Mouse (Mus musculus) heart, adult 8-10 months (tissue): Measurements from ENCODE around the gene Map7. TPM values are rescaled to one million over a fixed set of nuclear protein-coding genes. Genes with fewer than 3 reads are reported as not detected.

Experiments
- DNase-seq: peaks from one replicate; pipeline ENCODE4 v3.0.0; 2022; ENCODE audit warnings: low spot score
- microRNA-seq: library from miRNA; unstranded; fragments of <30 nt; microRNA quantifications from one replicate; pipeline ENCODE4 v1.2.0, GENCODE M21; 2022
- total RNA-seq, 4 experiments: library from RNA; stranded (reverse); gene quantifications; 2 replicates each; pipeline ENCODE4 v1.2.4; 2022

Gene Map7
- total RNA-seq, 4 experiments from 2014 or later, result 13.7 to 20.4 (median 15.3) TPM

DNA sequence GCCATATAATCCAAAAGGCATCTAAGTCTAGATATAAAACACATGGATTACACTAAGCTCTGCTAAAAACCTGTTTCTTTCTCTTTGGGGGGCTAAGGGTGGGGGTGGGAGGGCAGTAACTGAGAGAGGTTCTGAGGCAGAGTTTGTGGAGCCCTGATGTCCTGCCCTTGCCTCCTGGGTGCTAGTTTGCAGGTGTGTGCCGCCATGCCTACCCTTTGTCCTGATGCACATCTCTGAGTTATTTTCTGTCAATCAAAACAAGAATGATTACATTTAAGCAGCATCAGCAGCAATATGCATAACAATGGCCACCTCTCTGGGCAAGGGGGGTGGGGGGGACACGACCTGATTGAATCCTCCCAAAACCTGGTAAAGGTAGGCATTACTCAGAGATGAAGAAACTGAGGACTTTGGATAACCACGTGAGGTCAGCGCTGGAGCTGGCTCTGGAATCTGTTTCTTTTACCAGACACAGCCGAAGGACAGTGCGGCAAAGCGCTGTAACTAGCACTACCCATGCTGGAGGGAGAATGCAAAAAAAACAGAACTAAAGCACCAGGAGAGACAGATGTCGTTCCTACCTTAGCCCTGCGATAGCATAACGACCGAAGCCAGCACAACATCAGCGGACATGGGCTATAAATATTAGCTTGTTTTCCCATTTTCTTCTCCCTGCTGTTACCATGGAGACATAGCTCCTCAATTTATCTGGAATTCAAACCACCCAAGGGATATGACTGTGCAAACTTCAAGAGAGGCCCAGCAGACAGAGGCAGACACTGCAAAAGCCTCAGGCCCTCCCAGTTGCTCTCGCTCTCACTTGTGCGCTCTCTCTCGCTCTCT lies 137.9 kb downstream of the Map7 start:
- peak; percentile 50 for DNase-seq

DNA sequence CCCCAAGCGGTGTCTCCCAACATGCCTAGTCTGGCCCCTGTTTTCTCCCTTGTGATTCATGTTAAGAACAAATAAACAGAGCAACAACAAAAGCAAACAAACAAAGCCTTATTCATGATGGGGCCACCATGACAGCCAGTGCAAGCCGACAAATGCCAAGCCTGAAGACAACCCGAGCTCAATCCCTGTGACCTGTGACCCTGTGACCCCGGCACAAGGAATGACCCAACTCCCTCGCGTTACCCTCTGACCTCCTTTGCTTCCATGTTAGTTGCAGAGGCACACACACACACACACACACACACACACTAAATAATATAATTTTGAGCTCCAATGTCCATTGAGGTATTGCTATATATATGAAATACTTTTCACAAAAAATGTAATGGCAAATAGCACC lies 139.1 kb downstream of the Map7 start:
- DNase-seq, result no peak

DNA sequence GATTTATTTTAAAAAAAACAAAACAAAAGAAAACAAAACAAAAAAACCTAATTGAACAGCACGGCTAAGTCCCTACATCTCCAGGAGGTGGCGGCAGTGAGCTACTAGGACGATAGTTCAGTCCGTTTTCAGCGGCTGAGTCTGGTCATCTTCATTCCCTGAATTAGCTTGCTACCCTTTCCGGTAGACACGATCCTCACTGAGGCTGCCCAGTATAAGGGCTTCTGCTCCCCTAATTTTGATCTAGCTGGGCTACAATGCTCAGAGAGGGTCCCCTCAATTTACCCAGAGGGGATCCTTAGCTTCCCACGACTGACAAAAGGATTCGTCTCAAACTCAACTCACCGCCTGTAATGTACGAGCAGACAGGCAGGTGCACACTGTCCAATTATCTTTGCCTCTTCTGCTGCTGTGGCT lies 142.2 kb downstream of the Map7 start:
- DNase-seq, result peak; percentile 80

DNA sequence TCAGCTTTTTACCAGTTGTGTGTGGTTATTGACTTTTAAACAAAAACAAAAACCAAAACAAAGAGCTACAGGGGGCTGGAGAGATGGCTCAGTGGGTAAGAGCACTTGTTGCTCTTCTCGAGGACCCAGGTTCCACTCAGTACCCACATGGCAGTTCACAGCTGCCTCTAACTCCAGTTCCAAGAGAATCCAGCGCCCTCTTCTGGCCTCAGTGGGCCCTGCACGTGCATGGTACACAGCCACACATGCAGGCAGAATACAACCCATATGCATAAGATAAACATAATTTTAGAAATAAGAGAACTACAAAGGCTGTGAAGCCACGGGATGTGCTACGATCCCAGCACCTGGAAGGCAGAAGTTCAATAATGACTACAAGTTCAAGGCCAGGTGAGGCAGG lies 147.7 kb downstream of the Map7 start:
- no peak for DNase-seq

DNA sequence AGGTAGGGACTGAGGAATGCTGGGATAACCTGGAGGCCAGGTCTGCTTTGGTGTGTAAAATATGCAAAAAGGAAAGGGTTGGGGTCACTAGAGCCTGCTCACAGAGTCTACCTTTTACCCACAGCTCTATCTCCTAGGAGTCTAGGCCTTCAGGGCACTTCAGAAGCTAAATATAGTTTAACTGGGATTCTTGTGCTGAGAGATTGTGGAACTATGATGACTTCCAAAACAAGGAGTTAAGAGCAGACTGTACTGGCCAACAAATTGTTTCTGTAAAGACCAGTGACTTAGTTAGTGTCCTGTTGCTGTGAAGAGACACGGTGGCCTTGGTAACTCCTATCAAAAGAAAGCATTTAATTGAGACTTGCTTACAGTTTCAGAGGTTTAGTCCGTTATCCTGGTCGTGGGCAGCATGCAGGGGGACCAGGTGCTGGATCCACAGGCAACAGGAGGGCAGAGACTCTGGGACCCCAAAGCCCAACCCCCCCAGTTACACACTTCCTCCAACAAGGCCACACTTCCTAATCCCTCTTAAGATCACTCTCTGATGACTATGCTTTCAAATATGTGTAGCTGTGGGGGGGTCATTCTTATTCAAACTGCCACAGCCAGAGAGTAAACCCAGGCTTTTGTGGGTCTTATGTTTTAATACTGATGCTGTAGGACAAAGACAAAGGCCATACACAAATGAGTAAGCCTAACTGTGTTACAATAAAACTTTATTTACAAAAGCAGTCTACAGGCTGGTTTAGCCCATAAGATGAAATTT lies 150.1 kb downstream of the Map7 start:
- peak; percentile 27 for DNase-seq

DNA sequence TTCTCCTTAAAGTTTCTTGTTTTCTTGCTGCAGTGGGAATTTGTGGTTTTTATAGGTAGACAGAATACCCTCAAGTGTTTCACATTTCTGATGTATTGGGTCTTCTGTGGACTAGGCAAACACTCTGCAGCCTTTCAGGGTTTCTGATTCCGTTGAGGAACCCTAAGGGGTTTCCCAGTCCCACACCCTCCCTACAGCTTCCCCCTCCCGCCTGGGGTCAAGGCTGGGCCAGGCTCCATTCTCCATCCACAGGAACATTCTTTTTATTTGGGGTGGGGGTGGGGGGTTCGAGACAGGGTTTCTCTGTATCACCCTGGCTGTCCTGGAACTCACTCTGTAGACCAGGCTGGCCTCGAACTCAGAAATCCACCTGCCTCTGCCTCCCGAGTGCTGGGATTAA lies 150.8 kb downstream of the Map7 start:
- no peak for DNase-seq

DNA sequence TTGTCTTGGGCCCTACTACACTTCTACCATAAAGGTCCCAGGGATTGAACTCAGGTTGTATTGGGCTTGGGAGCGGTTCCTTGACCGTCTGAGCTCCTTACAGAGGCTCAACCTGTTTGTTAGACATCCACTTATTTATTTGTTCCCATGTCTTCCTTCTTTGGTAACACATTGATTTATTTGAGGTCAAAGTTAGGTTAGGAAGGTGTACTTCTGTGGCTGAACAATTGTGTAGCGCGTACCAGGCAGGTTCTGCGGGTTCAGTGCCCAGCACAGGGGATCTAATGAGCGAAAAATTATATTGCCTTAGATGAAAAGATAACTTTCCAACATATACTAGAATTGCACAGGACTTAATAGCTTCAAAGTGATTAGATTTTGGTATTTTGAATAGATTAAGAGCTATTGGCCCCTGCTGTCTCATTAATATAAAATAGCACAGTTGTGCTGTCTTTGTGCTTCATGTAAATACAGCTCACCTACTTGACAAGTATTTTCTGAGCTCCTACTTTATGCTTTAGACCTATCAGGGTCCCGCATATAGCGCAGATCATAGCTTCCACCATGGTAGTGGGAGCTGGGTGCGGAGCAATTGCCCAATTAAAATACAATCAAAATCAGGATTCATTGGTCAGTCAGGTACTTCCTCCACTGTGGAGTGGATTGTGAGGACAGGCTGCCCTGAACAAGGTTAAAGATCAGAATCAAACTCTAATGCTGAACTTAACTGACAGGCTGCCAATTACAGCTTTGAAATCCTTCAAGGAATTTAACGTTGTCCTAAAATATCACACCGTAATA lies 162.9 kb downstream of the Map7 start:
- DNase-seq, result no peak

DNA sequence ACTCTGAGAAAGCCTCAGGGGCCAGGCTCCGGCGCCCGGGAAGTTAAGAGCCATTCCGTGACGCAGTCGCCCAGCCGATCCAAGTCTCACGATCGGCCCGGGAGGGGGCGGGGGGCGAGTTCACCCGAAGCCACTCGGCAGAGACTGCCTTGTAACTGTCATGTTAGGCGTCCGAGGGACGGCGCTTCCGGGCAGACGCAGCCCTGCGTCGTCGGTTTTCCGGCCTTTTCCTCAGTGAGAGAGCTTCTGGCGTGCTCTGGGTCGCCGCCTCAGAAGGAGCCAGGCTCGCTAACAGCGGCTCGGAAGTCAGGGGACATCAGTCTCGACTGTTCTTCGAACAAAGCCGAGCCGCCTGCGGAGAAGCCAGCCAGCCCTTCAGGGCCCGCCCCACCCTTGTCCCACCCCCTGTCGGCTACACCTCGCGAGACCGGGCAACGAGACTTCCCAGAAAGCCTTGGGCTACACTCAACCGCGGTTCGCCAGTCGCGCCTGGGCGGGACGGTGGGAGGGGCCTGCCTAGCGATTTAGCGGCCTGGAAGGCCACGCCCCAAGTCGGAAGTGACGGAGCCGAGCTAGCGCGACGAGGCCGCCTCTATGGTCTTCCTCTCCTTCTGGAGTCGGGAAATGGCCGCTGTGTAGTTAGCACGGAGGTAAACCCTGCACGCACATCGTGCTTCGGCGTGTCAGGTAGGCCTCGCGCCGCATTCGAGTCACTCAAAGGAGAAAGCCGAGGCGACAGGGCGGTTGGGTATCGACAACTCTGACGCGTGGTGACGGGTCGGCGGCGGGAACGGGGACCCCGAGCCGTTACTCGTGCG lies 163.9 kb downstream of the Map7 start, which contains the start of gene Bclaf1:
Gene Bclaf1, plus strand, starts transcription at position 552 of the 818 bp plus-strand sequence.
- peak; percentile 99 for DNase-seq

DNA sequence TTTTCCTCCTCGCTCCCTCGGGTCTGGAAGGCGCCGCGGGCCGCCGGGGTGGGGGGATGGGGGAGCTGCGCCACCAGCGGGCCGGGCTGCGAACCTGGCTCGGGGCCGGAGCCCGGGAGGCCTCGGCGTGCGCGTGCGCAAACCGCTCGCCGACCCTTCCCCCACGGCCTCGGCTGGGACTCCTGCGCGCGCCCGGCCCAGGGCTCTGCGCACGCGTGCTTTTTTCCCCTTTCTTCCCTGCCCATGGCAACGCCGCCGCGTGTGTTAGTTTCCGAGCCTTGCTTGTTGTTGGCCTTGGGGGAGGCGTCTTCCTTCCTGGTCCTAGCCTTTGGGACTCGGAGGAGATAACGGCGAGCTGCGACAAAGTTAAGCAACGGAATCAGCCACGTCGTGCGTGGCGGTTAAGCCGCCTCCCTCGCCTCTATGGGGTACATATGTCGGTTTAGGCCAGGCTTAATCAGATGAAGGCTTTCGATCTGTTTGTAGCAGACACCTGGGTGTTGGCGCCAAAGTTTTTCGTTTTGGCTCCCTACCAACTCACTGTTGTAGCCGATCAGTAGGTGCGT lies 164.5 kb downstream of the Map7 start:
- peak; percentile 86 for DNase-seq

DNA sequence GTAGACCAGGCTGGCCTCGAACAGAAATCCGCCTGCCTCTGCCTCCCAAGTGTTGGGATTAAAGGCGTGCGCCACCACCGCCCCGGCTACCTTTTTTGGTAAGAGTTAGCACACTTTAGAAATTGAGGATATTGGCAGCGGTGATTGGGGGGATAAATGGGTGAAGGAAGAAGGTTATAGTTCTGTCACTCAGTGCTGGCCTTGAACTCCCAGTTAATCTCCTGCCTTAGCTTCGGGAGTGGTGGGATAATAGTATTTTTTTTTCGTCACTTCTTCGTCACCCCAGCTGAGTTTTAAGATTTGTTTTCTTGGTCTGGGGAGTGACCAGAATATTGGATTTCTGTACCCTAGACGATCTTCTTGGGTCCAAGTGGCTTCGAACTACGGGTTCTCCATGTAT lies 165.2 kb downstream of the Map7 start:
- no peak for DNase-seq

DNA sequence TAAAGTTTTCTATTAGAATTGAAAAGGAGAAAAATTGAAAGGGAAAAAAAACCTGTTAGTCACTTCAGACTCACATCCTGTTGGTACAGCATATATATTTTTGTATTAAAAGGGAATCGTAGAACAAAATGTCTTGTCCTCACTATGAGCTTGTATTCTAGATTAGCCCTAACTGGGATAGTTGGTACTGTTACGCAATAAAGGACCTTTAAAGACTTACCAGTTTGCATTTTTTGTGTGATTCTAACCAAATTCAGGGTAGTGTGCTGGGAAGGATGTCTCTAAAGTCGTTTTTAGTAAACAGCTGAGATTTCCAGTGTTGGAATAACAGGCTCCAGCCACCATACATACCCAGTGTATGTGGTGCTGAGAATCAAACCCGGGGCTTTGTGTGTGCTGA lies 165.7 kb downstream of the Map7 start:
- no peak for DNase-seq

DNA sequence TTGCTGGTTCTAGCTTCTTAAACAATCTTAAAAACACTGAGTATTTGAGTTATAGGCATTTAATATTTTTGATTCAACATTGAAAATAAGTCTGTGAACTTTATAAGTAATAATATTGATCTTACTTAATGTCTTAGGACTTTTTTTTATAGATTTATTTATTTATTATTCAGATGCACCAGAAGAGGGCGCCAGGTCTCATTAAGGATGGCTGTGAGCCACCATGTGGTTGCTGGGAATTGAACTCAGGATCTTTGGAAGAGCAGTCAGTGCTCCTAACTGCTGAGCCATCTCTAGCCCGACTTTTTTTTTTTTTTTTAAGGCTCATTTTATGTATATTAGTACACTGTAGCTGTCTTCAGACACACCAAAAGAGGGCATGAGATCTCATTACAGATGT lies 166.5 kb downstream of the Map7 start:
- DNase-seq, result no peak

DNA sequence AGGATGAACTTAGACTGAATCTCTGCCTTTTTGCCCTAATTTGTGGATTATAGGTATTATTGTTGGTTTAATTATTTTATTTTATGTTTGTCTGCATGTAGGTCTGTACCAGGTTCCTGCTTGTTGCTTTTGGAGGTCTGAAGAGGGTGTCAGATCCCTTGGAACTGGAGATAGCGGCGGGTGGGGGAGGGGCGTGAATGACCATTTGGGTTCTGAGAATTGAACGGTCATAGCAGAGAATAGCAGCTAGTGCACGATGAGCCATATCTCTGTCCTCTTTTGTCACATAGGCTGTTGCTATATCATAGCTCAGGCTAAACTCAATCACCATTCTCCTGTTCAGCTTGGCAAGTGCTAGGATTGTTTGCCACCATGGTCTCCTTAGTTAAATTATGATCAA lies 169.2 kb downstream of the Map7 start:
- no peak for DNase-seq

DNA sequence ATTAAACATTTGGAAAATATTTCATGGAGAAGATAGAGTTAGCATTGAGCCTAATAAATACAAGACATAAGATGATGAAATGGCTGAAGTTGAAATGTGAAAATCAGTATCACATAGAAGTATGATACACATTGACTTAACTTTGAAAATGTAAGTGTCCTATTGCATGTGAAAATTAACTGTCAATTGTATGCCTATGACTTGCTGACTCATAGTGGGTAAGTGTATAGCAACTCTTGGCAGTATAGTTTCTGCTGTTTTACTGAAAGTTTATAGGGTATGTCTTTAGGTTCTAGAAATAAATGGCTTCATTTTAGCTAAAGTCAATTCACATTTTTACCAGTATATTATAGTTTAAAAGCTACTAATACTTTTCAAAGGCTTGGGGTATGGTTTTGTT lies 178.0 kb downstream of the Map7 start:
- DNase-seq, result no peak

Small RNAs within 50 kb of the gene (microRNA-seq; reads per million reads assigned to microRNA genes)
- gene Mir6413, result not detected

Other genes with a start within 250 kb of the Map7 start
- 10 to 100 TPM; 32.5 to 36.9 (median 34.6) TPM for gene Pex7, start 240.8 kb upstream of the Map7 start, total RNA-seq
- gene Map3k5, start 214.0 kb upstream of the Map7 start, total RNA-seq, result 10 to 100 TPM; 39.6 to 45.7 (median 40.9) TPM
- 10 to 100 TPM; 44.7 to 58.2 (median 51.9) TPM for gene Bclaf1, start 164.0 kb downstream of the Map7 start, total RNA-seq
- under 1 TPM in 1 of 4 experiments, not detected in 3; 0.14 TPM for gene Mtfr2, start 199.3 kb downstream of the Map7 start, total RNA-seq